Mouse (Mus musculus): ENCODE data around the gene Gm21083.
"Not testable (repeated sequence)": the region's sequence is repeated elsewhere in the genome, so short reads cannot be mapped to it uniquely, and the experiment has no call there.

Gm21083 gene

GRCm38 (mm10) chr5:15577033-15577432 is at the start of gene Gm21083:
TSS of gene Gm21083 (plus strand) at chr5:15577333.
- not testable (repeated sequence) for DNase-seq (ENCODE audit: low spot score)

- not testable (repeated sequence) for DNase-seq (ENCODE audit: low spot score)
Observed at GRCm38 (mm10) chr5:15529122-15529521, 48.0 kb upstream of the Gm21083 start, which contains the start of gene Gm21190. TSS of gene Gm21190 (minus strand) at chr5:15529222.

- DNase-seq (ENCODE audit: low spot score): not testable (repeated sequence)
Observed at GRCm38 (mm10) chr5:15548642-15549041, 28.5 kb upstream of the Gm21083 start.

- DNase-seq (ENCODE audit: low spot score): not testable (repeated sequence)
Observed at GRCm38 (mm10) chr5:15549134-15549533, 28.0 kb upstream of the Gm21083 start.

GRCm38 (mm10) chr5:15549606-15550005 is 27.5 kb upstream of the Gm21083 start:
- DNase-seq (ENCODE audit: low spot score): not testable (repeated sequence)

GRCm38 (mm10) chr5:15558654-15559053 is 18.5 kb upstream of the Gm21083 start:
- DNase-seq (ENCODE audit: low spot score): not testable (repeated sequence)

GRCm38 (mm10) chr5:15561425-15562264 is 15.5 kb upstream of the Gm21083 start:
- DNase-seq (ENCODE audit: low spot score): not testable (repeated sequence)

GRCm38 (mm10) chr5:15573735-15574134 is 3.4 kb upstream of the Gm21083 start:
- DNase-seq (ENCODE audit: low spot score): not testable (repeated sequence)

- not testable (repeated sequence) for DNase-seq (ENCODE audit: low spot score)
Observed at GRCm38 (mm10) chr5:15586351-15586750, 9.2 kb downstream of the Gm21083 start.

- not testable (repeated sequence) for DNase-seq (ENCODE audit: low spot score)
Observed at GRCm38 (mm10) chr5:15588291-15588690, 11.2 kb downstream of the Gm21083 start.

GRCm38 (mm10) chr5:15590635-15591034 is 13.5 kb downstream of the Gm21083 start:
- not testable (repeated sequence) for DNase-seq (ENCODE audit: low spot score)

GRCm38 (mm10) chr5:15591577-15591976 is 14.4 kb downstream of the Gm21083 start:
- not testable (repeated sequence) for DNase-seq (ENCODE audit: low spot score)

GRCm38 (mm10) chr5:15598831-15599230 is 21.7 kb downstream of the Gm21083 start:
- DNase-seq (ENCODE audit: low spot score): not testable (repeated sequence)

GRCm38 (mm10) chr5:15600342-15600741 is 23.2 kb downstream of the Gm21083 start:
- not testable (repeated sequence) for DNase-seq (ENCODE audit: low spot score)

- DNase-seq (ENCODE audit: low spot score): not testable (repeated sequence)
Observed at GRCm38 (mm10) chr5:15601481-15601880, 24.3 kb downstream of the Gm21083 start.

GRCm38 (mm10) chr5:15601960-15602359 is 24.8 kb downstream of the Gm21083 start:
- DNase-seq (ENCODE audit: low spot score): not testable (repeated sequence)

GRCm38 (mm10) chr5:15602424-15602947 is 25.4 kb downstream of the Gm21083 start:
- not testable (repeated sequence) for DNase-seq (ENCODE audit: low spot score)

- DNase-seq (ENCODE audit: low spot score): not testable (repeated sequence)
Observed at GRCm38 (mm10) chr5:15603008-15603407, 25.9 kb downstream of the Gm21083 start.

- DNase-seq (ENCODE audit: low spot score): not testable (repeated sequence)
Observed at GRCm38 (mm10) chr5:15603585-15603984, 26.5 kb downstream of the Gm21083 start.

- not testable (repeated sequence) for DNase-seq (ENCODE audit: low spot score)
Observed at GRCm38 (mm10) chr5:15606677-15607076, 29.5 kb downstream of the Gm21083 start.

GRCm38 (mm10) chr5:15610695-15611094 is 33.6 kb downstream of the Gm21083 start:
- DNase-seq (ENCODE audit: low spot score): not testable (repeated sequence)

- not testable (repeated sequence) for DNase-seq (ENCODE audit: low spot score)
Observed at GRCm38 (mm10) chr5:15616195-15616594, 39.1 kb downstream of the Gm21083 start.

- not testable (repeated sequence) for DNase-seq (ENCODE audit: low spot score)
Observed at GRCm38 (mm10) chr5:15618764-15619163, 41.6 kb downstream of the Gm21083 start, which contains the start of gene Speer4d. TSS of gene Speer4d (plus strand) at chr5:15619064.
